Mouse (Mus musculus) embryonic facial prominence, embryonic 10.5 days (tissue): ENCODE results near the gene Ndufaf2. TPM values are rescaled to one million over a fixed set of nuclear protein-coding genes. Genes with fewer than 3 reads are reported as not detected.

ENCODE experiments used
- DNase-seq: peaks from one replicate; pipeline ENCODE4 v3.0.0-alpha.2; 2017; ENCODE audit warnings: low spot score
- H3K27ac ChIP-seq: fragments of 300-500 bp; sonication (generic); replicated peaks from 2 replicates; pipeline ENCODE4 v1.5.1; 2016; ENCODE audit warnings: mild to moderate bottlenecking
- H3K27me3 ChIP-seq: fragments of 300-500 bp; sonication (generic); replicated peaks from 2 replicates; pipeline ENCODE4 v1.6.1; 2016; ENCODE audit warnings: low read depth, mild to moderate bottlenecking; ENCODE audit not compliant: poor library complexity, severe bottlenecking
- H3K36me3 ChIP-seq: fragments of 300-500 bp; sonication (generic); replicated peaks from 2 replicates; pipeline ENCODE4 v1.6.1; 2016; ENCODE audit warnings: mild to moderate bottlenecking, moderate library complexity
- H3K4me1 ChIP-seq: fragments of 300-500 bp; sonication (generic); 2 replicates; pipeline ENCODE4 v1.6.1; 2016
- H3K4me3 ChIP-seq: fragments of 300-500 bp; sonication (generic); 2 replicates; pipeline ENCODE4 v1.5.1; 2016; ENCODE audit warnings: mild to moderate bottlenecking, moderate library complexity
- H3K9me3 ChIP-seq: fragments of 300-500 bp; sonication (generic); 2 replicates; pipeline ENCODE4 v1.6.1; 2016; ENCODE audit warnings: mild to moderate bottlenecking
- WGBS: fragments of 180-500 bp; shearing (Covaris S2); methylation state at CpG from one replicate; pipeline ENCODE4 v1.1.7; 2016; 5-methylcytosine and 5-hydroxymethylcytosine counted together
- polyA plus RNA-seq: library from polyadenylated mRNA; unstranded; fragments of >200 nt; fragmentation: Nextera tagmentation; extraction: Ambion mirVana; gene quantifications from 2 replicates; pipeline ENCODE4 v1.2.1, GENCODE M21; 2016

Gene Ndufaf2
- polyA plus RNA-seq, 1 experiment from 2014 or later, result 106 TPM

- H3K27me3 ChIP-seq, result no peaks in the 10 kb centered on the region
- 90% methylated on average over 2 of the region's 2 CpGs for WGBS
- peaks cover 17% of the 10 kb centered on the region for H3K4me1 ChIP-seq
- H3K4me3 ChIP-seq, result no peak overlapping the region
- H3K27ac ChIP-seq, result no peak overlapping the region
- DNase-seq, result no peak
- no peaks in the 10 kb centered on the region for H3K36me3 ChIP-seq
- no peaks in the 10 kb centered on the region for H3K9me3 ChIP-seq
These were observed 92.4 kb downstream of the Ndufaf2 start for GRCm38 (mm10) chr13:108066021-108066420.

GRCm38 (mm10) chr13:108064331-108064730 is 94.1 kb downstream of the Ndufaf2 start:
- no peak for DNase-seq
- WGBS, result 78% methylated on average over 6 of the region's 6 CpGs

GRCm38 (mm10) chr13:108063374-108064134 is 94.9 kb downstream of the Ndufaf2 start:
- H3K27ac ChIP-seq, result 0 out of 2 replicates have a peak overlapping the region, but pooled peaks have one; percentile 7
- peaks cover 28% of the 10 kb centered on the region for H3K4me1 ChIP-seq
- H3K36me3 ChIP-seq, result no peaks in the 10 kb centered on the region
- DNase-seq, result no peak
- 83% methylated on average over 11 of the region's 11 CpGs for WGBS
- H3K4me3 ChIP-seq, result no peak overlapping the region
- H3K27me3 ChIP-seq, result no peaks in the 10 kb centered on the region
- H3K9me3 ChIP-seq, result no peaks in the 10 kb centered on the region

More at GRCm38 (mm10) chr13:108064331-108064730, 94.1 kb downstream of the Ndufaf2 start:
- Histone ChIP-seq H3K4me1 (peaks cover 28% of the 10 kb centered on the region), H3K9me3 (no peaks in the 10 kb centered on the region), H3K27ac (no peak overlapping the region), H3K27me3 (no peaks in the 10 kb centered on the region), H3K4me3 (no peak overlapping the region), H3K36me3 (no peaks in the 10 kb centered on the region)

DNA sequence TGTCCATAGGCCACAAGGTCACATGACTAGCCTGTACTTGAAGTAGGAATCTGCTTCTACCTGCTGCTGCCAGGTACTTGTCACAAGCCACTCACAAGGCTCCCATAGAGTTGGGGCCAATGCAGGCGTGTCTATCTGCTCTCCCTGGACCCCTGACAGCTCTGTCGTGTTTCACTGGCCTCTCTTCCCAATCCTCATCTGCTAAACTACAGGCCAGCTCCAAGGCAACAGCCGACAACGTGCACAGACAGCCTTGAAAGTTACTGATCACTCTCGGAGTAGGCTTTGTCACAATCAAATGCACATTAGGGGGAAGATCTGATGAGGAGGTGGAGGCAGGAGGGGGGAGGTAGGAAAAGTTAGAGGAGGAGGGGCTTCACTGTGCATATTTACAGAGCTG is 95.5 kb downstream of the Ndufaf2 start:
- H3K27me3 ChIP-seq, result no peaks in the 10 kb centered on the region
- H3K9me3 ChIP-seq, result no peaks in the 10 kb centered on the region
- H3K4me3 ChIP-seq, result no peak overlapping the region
- DNase-seq, result no peak
- H3K4me1 ChIP-seq, result peaks cover 28% of the 10 kb centered on the region
- 81% methylated on average over 5 of the region's 5 CpGs for WGBS
- H3K27ac ChIP-seq, result no peak overlapping the region
- H3K36me3 ChIP-seq, result no peaks in the 10 kb centered on the region

DNA sequence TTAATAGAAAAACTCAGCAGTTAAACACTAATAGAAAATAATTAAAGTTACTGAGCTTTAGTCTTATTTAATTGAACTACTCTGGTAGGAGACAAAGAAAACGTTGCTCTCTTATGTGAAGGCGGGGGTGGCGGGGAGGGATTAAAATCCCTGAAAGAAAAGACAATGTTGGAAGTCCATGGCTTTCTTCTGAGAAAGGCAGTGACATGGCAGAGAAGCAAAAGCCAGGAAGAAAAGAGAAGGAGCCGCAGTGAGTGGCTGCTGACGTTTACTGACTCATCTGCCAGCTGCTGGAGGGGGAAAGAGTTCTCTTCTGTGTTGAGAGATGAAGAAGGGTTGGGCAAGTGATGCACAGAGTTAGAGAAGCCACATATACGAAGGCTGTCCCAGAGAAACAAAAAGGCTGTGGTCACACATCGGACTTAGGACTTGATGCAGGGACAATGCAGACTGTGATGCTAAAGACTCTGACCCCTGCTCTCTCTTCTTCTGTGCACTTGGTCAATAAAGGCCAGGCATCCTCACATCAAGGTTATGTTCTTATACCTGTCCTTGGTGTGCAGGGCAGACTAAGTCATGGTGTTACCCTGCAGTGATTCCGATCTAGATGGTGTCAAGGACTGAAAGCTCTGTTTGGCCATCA is 97.4 kb downstream of the Ndufaf2 start:
- H3K27ac ChIP-seq, result no peak overlapping the region
- no peak overlapping the region for H3K4me3 ChIP-seq
- no peaks in the 10 kb centered on the region for H3K9me3 ChIP-seq
- 53% methylated on average over 8 of the region's 8 CpGs for WGBS
- peaks cover 32% of the 10 kb centered on the region for H3K4me1 ChIP-seq
- no peaks in the 10 kb centered on the region for H3K36me3 ChIP-seq
- no peak for DNase-seq
- no peaks in the 10 kb centered on the region for H3K27me3 ChIP-seq

- DNase-seq, result no peak
- Histone ChIP-seq H3K9me3 (no peaks in the 10 kb centered on the region), H3K36me3 (no peaks in the 10 kb centered on the region), H3K4me1 (peaks cover 32% of the 10 kb centered on the region), H3K4me3 (no peak overlapping the region), H3K27ac (no peak overlapping the region), H3K27me3 (no peaks in the 10 kb centered on the region)
- 37% methylated on average over 7 of the region's 7 CpGs for WGBS
These were observed 98.0 kb downstream of the Ndufaf2 start for GRCm38 (mm10) chr13:108060286-108060885.

DNA sequence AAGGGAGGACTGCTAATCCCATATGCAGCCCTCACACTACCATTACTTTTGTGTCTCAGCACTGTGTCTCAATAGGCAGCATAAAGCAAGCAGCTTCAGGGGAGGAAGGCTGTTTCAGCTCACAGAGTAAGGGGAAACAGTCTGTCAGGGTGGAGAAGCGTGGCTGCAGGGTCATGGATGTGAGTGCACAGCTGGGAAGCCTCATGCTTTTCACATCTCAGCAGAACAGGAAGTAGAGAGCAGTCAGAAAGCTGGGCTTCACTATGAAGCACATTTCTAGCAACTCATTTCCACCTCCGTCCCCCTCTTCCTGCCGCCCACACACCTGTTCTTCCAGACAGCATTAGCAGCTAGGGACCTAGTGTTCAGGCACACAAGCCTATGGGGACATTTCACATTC is 101.5 kb downstream of the Ndufaf2 start:
- Histone ChIP-seq H3K27me3 (no peaks in the 10 kb centered on the region), H3K9me3 (no peaks in the 10 kb centered on the region), H3K4me3 (no peak overlapping the region), H3K27ac (no peak overlapping the region), H3K4me1 (peaks cover 22% of the 10 kb centered on the region), H3K36me3 (peaks cover 6% of the 10 kb centered on the region; the same call in 1 of the 2 replicates)
- 82% methylated on average over 3 of the region's 3 CpGs for WGBS
- no peak for DNase-seq

DNA sequence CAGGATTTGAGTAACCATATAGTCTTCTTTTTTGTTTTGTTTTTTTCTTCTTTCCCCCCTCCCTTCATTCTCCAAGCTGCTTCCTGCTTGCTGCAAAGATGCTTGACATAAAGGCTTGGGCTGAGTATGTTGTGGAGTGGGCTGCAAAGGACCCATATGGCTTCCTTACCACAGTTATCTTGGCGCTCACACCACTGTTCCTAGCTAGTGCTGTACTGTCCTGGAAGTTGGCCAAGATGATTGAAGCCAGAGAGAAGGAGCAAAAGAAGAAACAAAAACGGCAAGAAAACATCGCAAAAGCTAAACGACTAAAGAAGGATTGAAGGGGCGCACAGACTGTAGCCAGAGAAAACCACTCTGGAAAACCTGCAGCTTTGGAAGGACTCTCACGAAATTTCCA is 111.1 kb downstream of the Ndufaf2 start:
- peaks cover 27% of the 10 kb centered on the region for H3K36me3 ChIP-seq
- DNase-seq, result no peak
- no peaks in the 10 kb centered on the region for H3K27me3 ChIP-seq
- 96% methylated on average over 6 of the region's 6 CpGs for WGBS
- H3K4me3 ChIP-seq, result no peak overlapping the region
- H3K27ac ChIP-seq, result no peak overlapping the region
- peaks cover 26% of the 10 kb centered on the region for H3K4me1 ChIP-seq
- H3K9me3 ChIP-seq, result no peaks in the 10 kb centered on the region

GRCm38 (mm10) chr13:108046891-108047290 is 111.5 kb downstream of the Ndufaf2 start:
- Histone ChIP-seq H3K4me1 (peaks cover 31% of the 10 kb centered on the region), H3K36me3 (peaks cover 24% of the 10 kb centered on the region), H3K9me3 (no peaks in the 10 kb centered on the region), H3K4me3 (no peak overlapping the region), H3K27ac (no peak overlapping the region), H3K27me3 (no peaks in the 10 kb centered on the region)
- WGBS, result 85% methylated on average over 6 of the region's 6 CpGs
- no peak for DNase-seq

DNA sequence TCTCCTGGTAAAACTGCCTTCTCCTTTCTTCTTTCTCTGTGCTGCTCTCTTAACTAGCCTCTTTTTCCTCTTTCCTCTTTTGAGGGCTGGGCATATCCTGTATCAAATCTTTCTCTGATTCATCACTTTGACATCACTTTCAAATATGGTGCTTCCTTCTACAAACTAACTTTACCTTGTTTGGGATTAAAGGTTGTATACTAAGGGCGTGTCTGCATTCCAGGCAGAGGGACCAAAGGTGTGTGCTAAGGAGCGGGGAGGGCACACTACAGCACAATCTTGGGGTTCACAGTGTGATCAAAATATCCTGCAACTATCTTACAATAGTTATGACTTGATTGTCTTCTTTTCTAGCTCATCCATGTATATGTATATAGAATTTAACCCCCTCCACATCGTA is 112.4 kb downstream of the Ndufaf2 start:
- no peak for DNase-seq
- 95% methylated on average over 3 of the region's 3 CpGs for WGBS
- Histone ChIP-seq H3K27me3 (no peaks in the 10 kb centered on the region), H3K4me1 (peaks cover 39% of the 10 kb centered on the region), H3K36me3 (peaks cover 22% of the 10 kb centered on the region), H3K4me3 (no peak overlapping the region), H3K27ac (no peak overlapping the region), H3K9me3 (no peaks in the 10 kb centered on the region)

GRCm38 (mm10) chr13:108045646-108046045 is 112.8 kb downstream of the Ndufaf2 start:
- WGBS, result 87% methylated on average over 3 of the region's 3 CpGs
- Histone ChIP-seq H3K4me3 (peak overlapping the region; percentile 98; the same call in 1 of the 2 replicates), H3K4me1 (peaks cover 43% of the 10 kb centered on the region), H3K27ac (no peak overlapping the region), H3K9me3 (no peaks in the 10 kb centered on the region), H3K36me3 (peaks cover 21% of the 10 kb centered on the region), H3K27me3 (no peaks in the 10 kb centered on the region)
- no peak for DNase-seq

DNA sequence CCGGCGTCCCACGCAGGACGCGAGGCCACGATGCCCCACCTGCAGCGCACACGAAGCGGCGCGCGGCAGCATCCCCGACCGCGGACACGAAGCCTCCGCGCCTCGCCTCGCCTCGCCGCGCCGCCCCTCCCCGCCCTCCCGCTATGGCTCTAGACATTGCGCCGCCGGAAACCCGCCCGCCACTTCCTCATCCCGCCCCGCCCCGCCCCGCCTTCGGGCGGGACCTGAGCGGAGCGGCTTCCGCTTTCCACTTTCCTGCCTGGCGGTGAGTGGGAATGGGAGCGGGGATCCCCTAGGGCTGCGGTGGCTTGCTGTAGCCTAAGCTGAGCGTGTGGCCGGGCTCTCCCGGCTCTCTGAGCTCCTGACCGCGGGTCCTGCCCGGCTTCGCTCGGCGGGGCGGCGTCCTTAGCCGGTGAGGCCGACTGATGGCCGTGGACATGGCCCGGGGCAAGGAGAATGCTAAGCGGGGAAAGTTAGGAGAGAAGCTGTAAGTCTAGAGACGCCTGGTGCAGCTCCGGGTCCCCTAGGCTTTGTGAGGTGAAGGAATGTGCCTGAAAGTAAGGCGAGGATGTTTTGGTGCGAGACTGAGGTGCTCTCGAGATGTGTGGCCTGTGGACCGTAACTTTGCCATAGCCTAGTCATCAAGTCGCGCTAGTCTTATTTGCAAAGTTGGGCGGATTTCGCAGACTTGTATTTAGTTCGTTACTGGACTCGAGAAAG is 114.0 kb downstream of the Ndufaf2 start, which contains the start of gene Smim15:
Gene Smim15, plus strand, starts transcription at position 225 of the 720 bp plus-strand sequence.
- Histone ChIP-seq H3K4me1 (peaks cover 47% of the 10 kb centered on the region), H3K36me3 (peaks cover 21% of the 10 kb centered on the region), H3K27me3 (no peaks in the 10 kb centered on the region), H3K4me3 (peak within 1 kb of the TSS; percentile 98), H3K27ac (peak within 1 kb of the TSS; percentile 98), H3K9me3 (no peaks in the 10 kb centered on the region)
- peak; percentile 94 for DNase-seq
- under 1% methylated on average over 71 of the region's 71 CpGs for WGBS
